Mouse (Mus musculus): ENCODE measurements around the gene Prl2c5.
"Not testable (repeated sequence)": the region's sequence is repeated elsewhere in the genome, so short reads cannot be mapped to it uniquely, and the experiment has no call there.

Prl2c5 gene

DNA sequence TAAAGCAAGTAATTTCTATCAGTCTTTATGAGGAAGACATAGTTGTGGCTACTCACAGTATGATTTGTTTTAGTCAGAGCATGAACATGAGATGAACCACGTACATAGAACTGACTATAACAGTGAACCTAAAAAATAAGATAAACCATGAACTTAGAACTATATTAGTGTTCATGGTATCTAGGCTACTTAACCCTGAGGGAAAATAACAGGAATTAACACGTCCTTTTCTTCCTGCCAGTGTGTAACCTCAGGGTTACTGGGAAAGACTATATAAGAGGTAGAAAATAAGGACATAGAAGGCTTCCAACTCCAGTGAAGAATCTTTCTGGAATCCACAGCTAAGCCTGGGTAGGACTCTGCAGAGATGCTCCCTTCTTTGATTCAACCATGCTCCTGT is at the start of gene Prl2c5:
Gene Prl2c5, plus strand, starts transcription at position 301 of the 400 bp plus-strand sequence.
- DNase-seq (ENCODE audit: low spot score), result not testable (repeated sequence)

DNA sequence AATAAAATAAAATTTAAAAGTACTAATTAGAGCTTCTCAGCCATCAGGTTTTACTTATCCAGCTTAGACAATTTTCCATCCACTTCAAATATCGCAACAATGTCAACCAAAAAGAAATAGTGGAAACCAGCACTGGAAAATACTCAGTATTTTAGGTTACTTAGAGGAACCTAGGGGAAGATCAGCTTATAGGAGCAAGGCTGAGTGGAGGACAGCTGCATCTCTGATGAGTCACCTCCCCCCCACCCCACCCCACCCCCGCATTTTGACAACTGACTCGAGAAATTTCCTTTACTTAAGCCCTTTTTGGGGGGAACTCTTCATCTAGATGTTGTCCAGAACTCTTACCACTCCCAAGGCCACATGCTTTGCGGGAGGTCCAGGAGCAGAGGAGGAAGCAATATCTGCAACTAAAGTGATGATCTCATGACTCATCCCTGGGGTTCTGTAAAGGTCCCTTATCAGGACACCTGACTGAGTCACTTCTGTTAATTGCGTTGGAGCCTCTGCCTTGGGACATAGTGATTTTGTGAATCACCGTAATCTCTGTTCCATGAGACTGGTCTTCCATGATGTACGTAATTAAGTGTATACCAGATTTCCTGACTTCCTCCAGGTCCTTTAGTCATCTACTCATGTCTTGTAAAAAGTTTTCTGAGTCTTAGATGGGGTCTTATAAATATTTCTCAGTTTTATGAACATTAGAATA is 19.6 kb upstream of the Prl2c5 start:
- not testable (repeated sequence) for DNase-seq (ENCODE audit: low spot score)

DNA sequence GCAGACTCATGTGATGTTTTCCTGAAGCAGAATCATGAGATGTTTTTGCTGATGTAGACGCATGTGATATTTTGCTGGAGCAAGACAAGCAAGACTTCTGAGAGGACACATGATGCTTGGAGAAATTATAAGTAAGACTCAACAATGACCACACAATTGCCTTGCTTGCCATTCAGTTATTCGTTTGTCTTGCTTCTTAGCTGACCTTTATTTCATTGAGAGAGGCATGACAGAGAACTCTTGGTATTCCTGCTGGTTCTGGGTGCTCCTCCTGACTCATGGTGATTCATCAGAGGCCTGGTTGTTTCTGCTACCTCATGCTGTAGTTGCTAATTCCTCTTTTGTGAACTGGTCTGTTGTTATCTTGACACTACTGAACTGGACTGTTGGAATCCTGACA is 13.9 kb upstream of the Prl2c5 start:
- not testable (repeated sequence) for DNase-seq (ENCODE audit: low spot score)

DNA sequence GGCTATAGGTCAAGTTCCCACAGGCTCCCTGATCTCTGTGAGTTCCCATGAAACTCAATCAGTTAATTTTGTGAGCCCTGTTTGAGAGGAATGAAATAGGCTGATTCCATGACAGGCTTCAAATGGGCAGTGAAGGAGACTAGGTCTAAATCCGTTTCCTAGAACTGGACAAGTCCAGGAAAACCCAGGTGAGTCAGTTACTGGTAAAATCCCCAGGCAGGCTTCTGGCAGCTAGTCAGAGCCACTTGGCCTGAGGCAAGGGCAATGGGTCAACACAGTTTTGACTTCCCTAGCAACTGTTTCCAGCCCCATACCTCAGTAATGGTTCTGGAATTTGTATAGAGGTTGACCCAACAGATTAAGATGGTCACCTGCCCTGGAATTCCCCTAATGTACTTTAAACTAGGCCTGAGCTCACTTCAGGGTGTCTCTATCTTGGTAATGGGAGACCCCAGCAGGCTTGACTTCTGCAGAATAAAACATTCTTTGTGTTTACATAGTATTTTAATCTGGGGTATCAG is 8.8 kb upstream of the Prl2c5 start:
- DNase-seq (ENCODE audit: low spot score), result not testable (repeated sequence)

DNA sequence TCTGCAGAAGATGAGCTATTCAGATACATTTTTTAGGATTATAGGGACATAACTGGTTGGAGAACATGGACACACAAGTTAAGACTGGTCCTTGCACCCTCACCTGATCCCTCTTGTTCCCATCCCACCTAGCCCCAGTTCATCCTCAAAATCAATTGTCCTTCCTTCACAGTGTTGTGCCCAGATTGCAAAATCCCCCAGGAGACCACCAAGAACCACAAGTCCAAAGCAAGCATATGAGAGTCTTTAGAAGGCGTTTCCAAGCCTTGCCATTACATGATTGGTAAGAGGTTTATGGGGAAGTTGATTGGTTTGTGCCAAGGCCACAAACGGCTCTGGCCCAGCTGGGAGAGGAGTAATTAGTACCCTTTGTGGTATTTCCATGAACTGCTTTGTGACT is 6.8 kb upstream of the Prl2c5 start:
- DNase-seq (ENCODE audit: low spot score), result not testable (repeated sequence)

DNA sequence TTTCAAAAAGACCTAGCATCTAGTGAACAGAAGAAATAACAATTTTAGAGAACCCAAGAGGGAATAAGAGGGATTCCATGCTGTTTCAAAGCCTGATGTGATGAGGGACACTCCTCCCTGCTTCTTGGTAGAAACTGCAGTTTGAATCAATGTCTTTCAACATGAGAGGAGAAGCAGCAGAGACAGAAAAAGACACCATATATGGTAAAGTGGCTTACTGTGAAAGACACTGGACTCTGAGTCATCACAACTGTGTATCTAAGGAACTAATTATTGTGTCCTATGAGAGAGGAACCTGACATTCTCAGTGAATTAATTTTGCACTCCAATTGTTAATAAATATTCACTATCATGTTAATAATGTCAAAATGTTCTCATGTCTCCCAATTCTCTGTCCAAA is 28.7 kb downstream of the Prl2c5 start:
- DNase-seq (ENCODE audit: low spot score), result not testable (repeated sequence)

DNA sequence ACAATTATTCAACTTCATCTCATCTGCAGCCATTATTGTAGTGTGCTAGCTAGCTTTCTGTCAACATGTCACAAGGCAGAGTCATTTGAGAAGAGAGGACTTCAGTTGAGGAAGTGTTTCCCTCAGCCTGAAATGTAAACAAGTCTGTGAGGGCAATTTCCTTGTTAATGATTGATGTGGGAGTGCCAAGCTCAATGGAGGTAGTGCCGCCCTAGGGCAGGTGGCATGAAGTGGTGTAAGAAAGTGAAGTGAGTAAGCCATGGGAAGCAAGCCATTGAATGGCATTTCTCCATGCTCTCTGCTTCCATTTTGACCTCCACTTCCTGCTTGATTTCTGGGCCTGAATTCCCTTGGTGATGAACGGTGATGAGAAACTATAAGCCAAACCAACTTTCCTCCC is 33.8 kb downstream of the Prl2c5 start:
- not testable (repeated sequence) for DNase-seq (ENCODE audit: low spot score)

DNA sequence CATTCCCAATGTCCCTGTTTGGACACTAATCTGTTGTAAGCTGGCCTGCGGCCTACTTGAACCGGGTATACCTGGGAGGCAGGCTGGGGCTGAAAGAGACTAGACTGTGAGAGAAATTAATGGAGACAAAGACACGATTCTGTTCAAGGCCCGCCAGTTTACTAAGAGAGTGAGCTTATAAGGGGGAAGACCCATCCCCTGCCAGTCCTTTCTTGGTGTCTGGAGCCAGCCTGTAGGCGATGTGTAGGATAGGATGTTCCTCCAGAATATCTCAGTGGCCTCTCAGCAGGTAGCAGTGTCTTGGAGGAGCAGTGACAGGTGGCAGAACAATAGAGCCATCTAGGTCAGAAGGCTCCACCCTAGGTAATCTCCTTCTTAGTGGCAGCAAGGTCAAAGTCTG is 37.7 kb downstream of the Prl2c5 start:
- not testable (repeated sequence) for DNase-seq (ENCODE audit: low spot score)

DNA sequence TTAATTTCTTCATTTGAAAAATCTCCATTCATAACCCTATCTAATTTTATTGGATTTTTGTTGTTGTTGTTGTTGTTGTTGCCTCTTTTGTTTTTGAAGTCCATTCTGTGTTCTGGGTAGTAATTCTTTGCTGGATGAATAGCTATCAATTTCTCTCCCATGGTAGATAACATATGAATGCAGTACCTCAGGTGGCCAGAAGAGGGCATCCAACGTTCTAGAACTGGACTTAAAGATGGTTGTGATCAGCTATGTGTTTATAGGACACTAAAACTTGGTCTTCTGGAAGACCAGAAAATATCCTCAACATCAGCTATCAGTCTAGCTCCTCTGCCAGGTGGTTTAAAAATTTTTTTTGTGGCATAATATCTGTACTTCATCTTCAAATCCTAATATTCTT is 54.9 kb downstream of the Prl2c5 start:
- DNase-seq (ENCODE audit: low spot score), result peak; percentile 77
